Mouse (Mus musculus): ENCODE results near the gene BC030867.

DNA sequence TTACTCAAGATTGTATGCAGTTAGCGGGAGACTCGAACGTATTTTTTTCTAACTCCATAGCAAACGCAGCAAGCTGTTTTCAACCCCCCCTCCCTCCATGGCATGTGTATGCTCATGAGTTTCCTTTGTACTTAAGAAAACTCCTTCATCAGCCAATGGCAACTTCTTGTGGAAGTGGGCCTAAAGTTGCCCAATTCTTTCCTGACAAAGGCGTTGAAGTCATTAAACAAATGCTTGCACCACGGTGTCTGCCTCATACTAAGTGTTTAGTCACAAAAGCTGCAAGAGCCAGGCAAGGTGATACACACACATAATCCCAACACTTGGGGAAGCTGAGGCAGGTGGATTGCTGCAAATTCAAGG, 2.4 kb upstream of the BC030867 start:
- TF ChIP-seq POLR2A (IDR thresholded peaks at IDR 0.05; ENCODE audit: borderline replicate concordance, low read depth, low read length) (no peak), CTCF (IDR thresholded peaks at IDR 0.05; ENCODE audit: low read depth, low read length) (no peak)

Data from bone marrow macrophage, adult 2 months (primary cell).